Mouse (Mus musculus): ENCODE data around the gene Ptprf. TPM values are rescaled to one million over a fixed set of nuclear protein-coding genes. Genes with fewer than 3 reads are reported as not detected.
A peak's percentile ranks its signal among the peaks of the same experiment; 100 is the strongest.

Ptprf gene
- polyA plus RNA-seq, 1 experiment from 2014 or later = 65.1 TPM

DNA sequence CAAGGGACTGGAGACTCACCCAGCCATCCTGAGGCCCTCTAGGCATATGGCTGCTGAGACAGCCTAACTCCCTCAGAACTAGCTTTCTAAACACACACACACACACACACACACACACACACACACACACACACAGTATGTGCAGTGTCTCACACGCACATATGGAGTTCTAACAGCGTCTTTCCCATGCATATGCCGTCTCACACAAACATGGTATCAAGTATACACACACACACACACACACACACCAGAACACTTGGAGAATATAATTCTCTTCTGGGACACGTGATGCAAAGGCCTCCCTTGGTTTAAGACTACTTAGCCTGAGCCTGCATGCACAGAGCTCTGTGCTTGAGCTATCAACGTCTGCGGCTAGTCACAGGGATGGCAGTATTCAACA, 59.3 kb downstream of the Ptprf start:
- H3K27me3 ChIP-seq (replicated peaks; ENCODE audit: insufficient read depth, low read length) = no peaks in the 10 kb centered on the region
- DNase-seq (ENCODE audit: low spot score) (no peak), ATAC-seq (no peak)
- H3K27ac ChIP-seq (ENCODE audit: low read length) = peak overlapping the region; percentile 74
- no peak overlapping the region for H3K4me3 ChIP-seq (ENCODE audit: low read depth, low read length)
- H3K4me2 ChIP-seq (replicated peaks; ENCODE audit: low read depth, low read length) = no peak overlapping the region
- H3K9ac ChIP-seq (replicated peaks; ENCODE audit: low read depth) = no peak overlapping the region
- no peaks in the 10 kb centered on the region for H3K9me3 ChIP-seq (ENCODE audit: low read length)
- no peaks in the 10 kb centered on the region for H3K4me1 ChIP-seq (ENCODE audit: insufficient read depth, low read depth, low read length)
- TF ChIP-seq EP300 (IDR thresholded peaks at IDR 0.05) (0 out of 2 replicates have a peak, but pooled peaks have one; percentile 64), CTCF (IDR thresholded peaks at IDR 0.05) (no peak)
- 72% methylated on average over 6 of the region's 6 CpGs for WGBS
- H3K36me3 ChIP-seq (ENCODE audit: insufficient read depth, low read length) = peaks cover 10% of the 10 kb centered on the region

DNA sequence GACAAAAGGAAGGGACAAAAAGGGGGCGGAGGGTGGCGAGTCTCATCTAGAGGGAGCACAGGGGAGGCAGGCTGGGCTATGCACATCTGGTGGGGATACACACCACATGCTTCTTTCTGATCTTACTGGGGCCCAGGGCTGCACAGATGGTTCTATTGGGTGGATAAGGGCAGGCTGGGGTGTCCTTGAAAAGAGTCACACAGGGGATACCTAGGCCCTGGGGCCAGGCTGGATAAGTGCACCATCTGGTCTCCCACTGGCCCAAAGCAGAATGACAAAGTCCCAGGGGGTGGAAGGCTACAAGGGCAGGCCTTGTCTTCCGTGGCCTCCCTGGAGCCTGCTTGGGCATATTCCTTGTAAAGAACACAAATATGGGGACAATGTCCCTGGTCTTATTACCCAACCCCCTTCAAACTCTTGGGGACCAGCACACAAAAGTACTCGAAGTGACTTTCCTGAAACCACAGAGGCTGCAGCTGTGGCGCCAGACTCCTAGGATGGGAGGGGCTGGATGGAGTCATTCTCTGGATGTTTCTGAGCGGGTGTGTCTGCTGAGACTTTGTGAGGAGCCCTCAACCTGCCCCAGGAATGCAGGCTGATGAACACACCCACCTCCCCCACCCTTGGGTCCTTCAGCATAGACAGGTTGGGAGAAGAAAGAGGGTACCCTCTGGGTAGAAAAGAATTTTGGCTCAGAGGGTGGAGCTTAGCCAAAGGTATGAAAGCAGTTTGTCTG, 62.0 kb downstream of the Ptprf start:
- no peak overlapping the region for H3K9ac ChIP-seq (replicated peaks; ENCODE audit: low read depth)
- no peaks in the 10 kb centered on the region for H3K27me3 ChIP-seq (replicated peaks; ENCODE audit: insufficient read depth, low read length)
- DNase-seq (ENCODE audit: low spot score) (peak; percentile 90), ATAC-seq (peak; percentile 95)
- peaks cover 19% of the 10 kb centered on the region for H3K36me3 ChIP-seq (ENCODE audit: insufficient read depth, low read length)
- H3K9me3 ChIP-seq (ENCODE audit: low read length) = no peaks in the 10 kb centered on the region
- no peak for TF ChIP-seq CTCF (IDR thresholded peaks at IDR 0.05)
- TF ChIP-seq EP300 (IDR thresholded peaks at IDR 0.05) = peak; percentile 99
- H3K27ac ChIP-seq (ENCODE audit: low read length) = peak overlapping the region; percentile 74
- H3K4me2 ChIP-seq (replicated peaks; ENCODE audit: low read depth, low read length) = no peak overlapping the region
- no peaks in the 10 kb centered on the region for H3K4me1 ChIP-seq (ENCODE audit: insufficient read depth, low read depth, low read length)
- WGBS = 65% methylated on average over 6 of the region's 6 CpGs
- H3K4me3 ChIP-seq (ENCODE audit: low read depth, low read length) = no peak overlapping the region

DNA sequence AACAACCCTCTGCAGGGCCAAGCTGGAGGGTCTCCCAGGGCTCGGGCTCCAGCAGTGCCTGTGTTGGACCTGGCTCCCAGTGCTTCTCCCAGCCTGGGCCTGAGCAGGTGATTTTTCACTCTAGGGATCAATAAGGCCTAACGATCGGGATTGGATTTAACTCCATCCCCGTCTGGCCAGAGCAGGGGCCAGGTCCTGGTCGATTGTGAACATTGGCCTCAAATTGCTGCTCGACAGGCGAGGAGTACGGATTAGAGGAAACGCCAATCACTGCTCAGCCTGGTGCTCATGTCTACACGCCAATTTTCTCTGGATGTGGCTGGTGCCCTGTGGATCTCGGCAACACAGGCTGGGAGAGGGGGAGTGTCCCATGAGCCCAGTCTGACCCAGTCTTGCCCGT, 63.8 kb downstream of the Ptprf start:
- Histone ChIP-seq H3K4me1 (ENCODE audit: insufficient read depth, low read depth, low read length) (no peaks in the 10 kb centered on the region), H3K4me3 (ENCODE audit: low read depth, low read length) (no peak overlapping the region), H3K27me3 (replicated peaks; ENCODE audit: insufficient read depth, low read length) (no peaks in the 10 kb centered on the region), H3K27ac (ENCODE audit: low read length) (no peak overlapping the region), H3K9me3 (ENCODE audit: low read length) (no peaks in the 10 kb centered on the region), H3K9ac (replicated peaks; ENCODE audit: low read depth) (no peak overlapping the region), H3K36me3 (ENCODE audit: insufficient read depth, low read length) (peaks cover 15% of the 10 kb centered on the region), H3K4me2 (replicated peaks; ENCODE audit: low read depth, low read length) (no peak overlapping the region)
- WGBS = 89% methylated on average over 12 of the region's 12 CpGs
- TF ChIP-seq EP300 (IDR thresholded peaks at IDR 0.05) (no peak), CTCF (IDR thresholded peaks at IDR 0.05) (no peak)
- ATAC-seq = no peak
- no peak for DNase-seq (ENCODE audit: low spot score)

DNA sequence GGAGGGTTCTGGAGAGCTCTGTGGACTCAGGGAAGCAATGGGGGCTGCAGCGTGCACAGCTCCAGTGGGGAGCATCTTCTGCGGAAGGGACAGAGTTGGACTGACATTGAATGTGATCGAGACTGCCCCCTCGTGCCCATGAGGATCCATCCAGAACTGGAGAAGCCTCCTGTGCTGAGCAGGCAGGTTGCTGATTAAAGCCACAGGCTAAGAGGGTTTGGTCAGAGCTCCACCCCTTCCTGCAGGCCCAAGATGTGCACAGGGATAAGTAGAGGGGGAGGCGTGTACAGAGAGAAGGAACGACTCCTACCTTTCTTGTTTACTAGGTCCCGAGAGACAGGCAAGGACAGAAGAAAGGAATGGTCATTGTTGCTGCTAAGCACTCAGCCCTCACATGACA, 69.9 kb downstream of the Ptprf start:
- TF ChIP-seq EP300 (IDR thresholded peaks at IDR 0.05) (no peak), CTCF (IDR thresholded peaks at IDR 0.05) (no peak)
- Histone ChIP-seq H3K36me3 (ENCODE audit: insufficient read depth, low read length) (peaks cover 17% of the 10 kb centered on the region), H3K4me2 (replicated peaks; ENCODE audit: low read depth, low read length) (no peak overlapping the region), H3K4me1 (ENCODE audit: insufficient read depth, low read depth, low read length) (no peaks in the 10 kb centered on the region), H3K27me3 (replicated peaks; ENCODE audit: insufficient read depth, low read length) (no peaks in the 10 kb centered on the region), H3K27ac (ENCODE audit: low read length) (no peak overlapping the region), H3K9ac (replicated peaks; ENCODE audit: low read depth) (no peak overlapping the region), H3K9me3 (ENCODE audit: low read length) (no peaks in the 10 kb centered on the region), H3K4me3 (ENCODE audit: low read depth, low read length) (no peak overlapping the region)
- 66% methylated on average over 7 of the region's 7 CpGs for WGBS
- no peak for DNase-seq (ENCODE audit: low spot score)
- peak; percentile 32 for ATAC-seq

DNA sequence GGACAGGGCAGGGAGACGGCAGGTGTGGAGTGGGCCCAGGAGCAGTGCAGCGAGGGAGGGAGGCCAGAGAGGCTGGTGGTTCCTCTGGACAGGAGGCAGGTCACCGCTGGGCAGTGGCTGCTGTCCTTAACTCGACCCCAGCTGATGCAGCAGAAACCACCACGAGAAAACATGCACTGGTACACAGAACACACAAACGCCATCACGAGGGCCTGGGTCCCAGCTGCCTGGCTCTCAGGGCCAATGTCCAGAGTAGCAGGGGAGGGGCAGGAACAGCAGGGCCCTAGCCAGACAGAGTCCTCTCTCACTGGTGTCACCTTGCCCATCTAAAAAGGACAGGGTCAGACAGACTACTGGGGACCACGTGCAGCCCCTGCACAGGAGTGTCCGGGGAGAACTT, 70.4 kb downstream of the Ptprf start:
- Histone ChIP-seq H3K4me3 (ENCODE audit: low read depth, low read length) (no peak overlapping the region), H3K9me3 (ENCODE audit: low read length) (no peaks in the 10 kb centered on the region), H3K36me3 (ENCODE audit: insufficient read depth, low read length) (peaks cover 20% of the 10 kb centered on the region), H3K4me1 (ENCODE audit: insufficient read depth, low read depth, low read length) (no peaks in the 10 kb centered on the region), H3K27me3 (replicated peaks; ENCODE audit: insufficient read depth, low read length) (no peaks in the 10 kb centered on the region), H3K9ac (replicated peaks; ENCODE audit: low read depth) (no peak overlapping the region), H3K4me2 (replicated peaks; ENCODE audit: low read depth, low read length) (no peak overlapping the region), H3K27ac (ENCODE audit: low read length) (no peak overlapping the region)
- no peak for DNase-seq (ENCODE audit: low spot score)
- no peak for TF ChIP-seq CTCF (IDR thresholded peaks at IDR 0.05)
- no peak for TF ChIP-seq EP300 (IDR thresholded peaks at IDR 0.05)
- no peak for ATAC-seq
- WGBS = 76% methylated on average over 9 of the region's 9 CpGs

DNA sequence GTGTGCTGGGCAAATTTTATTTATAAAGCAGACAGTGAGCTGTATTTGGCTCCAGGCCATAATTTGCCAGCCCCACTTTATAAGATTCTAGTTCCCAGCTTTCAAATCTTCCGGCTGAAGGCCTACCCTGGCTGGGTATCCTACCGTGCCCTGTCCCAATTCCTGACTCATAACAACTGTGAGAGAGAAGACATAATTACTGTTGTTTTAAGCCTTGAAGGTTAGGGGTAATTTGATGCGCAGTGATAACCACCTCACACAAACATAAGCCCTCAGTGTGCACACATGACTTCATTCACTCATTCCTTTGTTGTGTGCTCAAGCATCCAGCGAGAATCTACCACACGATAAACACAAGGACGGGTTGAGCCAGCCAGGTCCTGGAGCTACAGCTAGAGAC, 71.7 kb downstream of the Ptprf start:
- H3K9ac ChIP-seq (replicated peaks; ENCODE audit: low read depth) = no peak overlapping the region
- H3K4me1 ChIP-seq (ENCODE audit: insufficient read depth, low read depth, low read length) = no peaks in the 10 kb centered on the region
- H3K9me3 ChIP-seq (ENCODE audit: low read length) = no peaks in the 10 kb centered on the region
- H3K36me3 ChIP-seq (ENCODE audit: insufficient read depth, low read length) = peaks cover 22% of the 10 kb centered on the region; the same call in 1 of the 2 replicates
- 81% methylated on average over 6 of the region's 6 CpGs for WGBS
- no peak overlapping the region for H3K4me3 ChIP-seq (ENCODE audit: low read depth, low read length)
- H3K4me2 ChIP-seq (replicated peaks; ENCODE audit: low read depth, low read length) = no peak overlapping the region
- H3K27me3 ChIP-seq (replicated peaks; ENCODE audit: insufficient read depth, low read length) = no peaks in the 10 kb centered on the region
- no peak for TF ChIP-seq EP300 (IDR thresholded peaks at IDR 0.05)
- TF ChIP-seq CTCF (IDR thresholded peaks at IDR 0.05) = no peak
- H3K27ac ChIP-seq (ENCODE audit: low read length) = no peak overlapping the region
- ATAC-seq (no peak), DNase-seq (ENCODE audit: low spot score) (no peak)

Measured in lung, postnatal 0 days (tissue).